Mouse (Mus musculus) CD4-positive helper T cell, adult 2 months (primary cell): ENCODE measurements around the gene Pacsin1.
A peak's percentile ranks its signal among the peaks of the same experiment; 100 is the strongest.

Experiments used
- DNase-seq: peaks from one replicate; pipeline ENCODE4 v3.0.0-alpha.2; 2012; ENCODE audit warnings: low read depth, missing footprints, low spot score

Gene Pacsin1

GRCm38 (mm10) chr17:27678924-27679813 lies 23.9 kb downstream of the Pacsin1 start:
- DNase-seq: no peak

- DNase-seq: peak; percentile 59
These were observed 29.7 kb downstream of the Pacsin1 start for GRCm38 (mm10) chr17:27684886-27685549.

- no peak for DNase-seq
These were observed 30.2 kb downstream of the Pacsin1 start for GRCm38 (mm10) chr17:27685550-27685913.

GRCm38 (mm10) chr17:27686395-27686794 lies 31.1 kb downstream of the Pacsin1 start:
- DNase-seq: no peak

DNA sequence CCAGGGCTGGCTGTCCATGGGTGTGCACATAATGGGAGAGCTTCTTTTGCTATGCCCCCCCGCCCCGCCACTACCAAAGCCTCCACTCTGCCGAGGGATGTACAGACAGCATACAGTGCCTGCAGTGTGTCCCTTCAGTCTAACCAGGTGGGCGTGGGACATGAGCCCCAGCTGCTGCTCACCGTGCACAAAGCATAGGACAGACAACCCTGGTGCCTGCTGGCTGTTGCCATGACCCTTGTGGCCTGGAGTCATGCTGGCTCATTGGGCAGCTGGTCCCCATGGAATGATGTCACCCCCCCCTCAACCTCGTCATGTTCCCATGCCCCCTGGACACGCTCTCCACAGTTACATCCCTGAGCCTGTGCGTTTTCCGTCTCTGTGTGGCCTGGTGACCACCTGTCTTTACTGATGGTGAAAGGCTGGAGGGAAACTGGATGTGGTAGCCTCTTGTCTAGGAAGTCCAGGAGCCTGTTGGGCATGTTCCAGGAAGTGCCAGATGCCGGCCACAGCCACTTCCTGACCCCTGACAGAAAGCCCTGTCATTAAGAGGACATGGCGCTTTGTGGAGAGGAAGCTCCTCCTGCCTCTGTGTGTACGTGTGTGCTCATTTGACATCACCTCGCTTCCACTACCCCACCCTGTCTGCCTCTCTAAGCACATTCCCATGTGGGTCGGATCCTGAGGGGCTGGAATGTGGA lies 35.8 kb downstream of the Pacsin1 start:
- no peak for DNase-seq

- no peak for DNase-seq
These were observed 44.4 kb downstream of the Pacsin1 start for GRCm38 (mm10) chr17:27699641-27700244.

GRCm38 (mm10) chr17:27700812-27701211 lies 45.5 kb downstream of the Pacsin1 start:
- DNase-seq: no peak

DNA sequence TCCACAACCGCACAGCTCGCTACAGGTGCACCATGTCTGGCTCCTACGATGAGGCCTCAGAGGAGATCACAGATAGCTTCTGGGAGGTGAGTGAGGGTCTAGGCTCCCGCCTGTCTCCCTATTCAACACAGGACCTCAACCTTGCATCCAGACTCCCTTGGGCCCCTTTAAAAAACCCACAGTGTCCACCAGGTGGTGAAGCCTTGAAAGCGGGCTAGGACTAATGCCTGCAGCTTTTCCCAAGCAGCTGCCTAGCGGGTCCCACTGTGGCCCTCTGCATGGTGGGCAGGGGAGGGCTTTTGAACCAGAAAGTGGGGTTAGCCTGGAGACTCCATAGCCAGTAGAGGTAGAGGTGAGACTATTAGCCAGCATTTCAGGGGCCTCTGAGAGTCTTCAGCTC lies 46.5 kb downstream of the Pacsin1 start:
- no peak for DNase-seq

- peak; percentile 30 for DNase-seq
These were observed 47.2 kb downstream of the Pacsin1 start for GRCm38 (mm10) chr17:27702518-27702917.

GRCm38 (mm10) chr17:27703961-27704621 lies 48.8 kb downstream of the Pacsin1 start:
- no peak for DNase-seq

DNA sequence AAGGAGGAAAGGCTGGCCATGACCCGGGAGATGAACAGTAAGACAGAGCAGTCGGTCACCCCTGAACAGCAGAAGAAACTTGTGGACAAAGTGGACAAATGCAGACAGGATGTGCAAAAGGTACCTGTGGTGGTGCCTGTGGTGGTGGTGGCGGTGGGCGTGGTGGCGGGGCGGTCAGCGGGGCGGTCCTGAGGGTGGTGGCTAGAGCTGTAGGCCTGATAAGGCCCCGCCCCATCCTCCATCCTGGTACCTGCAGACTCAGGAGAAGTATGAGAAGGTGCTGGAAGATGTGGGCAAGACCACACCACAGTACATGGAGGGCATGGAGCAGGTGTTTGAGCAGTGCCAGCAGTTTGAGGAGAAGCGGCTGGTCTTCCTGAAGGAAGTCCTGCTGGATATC lies 50.4 kb downstream of the Pacsin1 start:
- DNase-seq: no peak

- peak; percentile 61 for DNase-seq
These were observed 52.8 kb downstream of the Pacsin1 start for GRCm38 (mm10) chr17:27707954-27708661.

DNA sequence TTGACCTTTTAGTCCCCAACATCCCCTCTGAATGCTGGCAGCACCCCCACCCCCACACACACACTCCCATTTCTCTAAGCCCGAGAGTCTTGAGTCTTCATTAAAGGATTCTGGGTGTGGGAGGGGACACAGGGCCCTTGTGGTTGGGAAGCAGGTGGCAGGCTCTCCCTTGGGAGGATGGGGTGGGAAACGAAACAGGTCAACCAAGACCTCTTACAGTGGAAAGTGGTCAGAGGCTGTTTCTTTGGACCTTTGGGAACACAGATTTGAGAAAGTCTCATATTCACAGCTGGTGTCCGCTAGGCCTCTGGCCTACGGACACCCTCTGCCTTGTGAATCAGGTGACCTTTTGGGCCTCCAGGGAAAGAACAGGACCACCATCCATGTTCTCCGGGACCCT lies 54.3 kb downstream of the Pacsin1 start:
- no peak for DNase-seq

- no peak for DNase-seq
These were observed 57.5 kb downstream of the Pacsin1 start for GRCm38 (mm10) chr17:27712832-27713231.

- DNase-seq: peak; percentile 28
These were observed 61.5 kb downstream of the Pacsin1 start for GRCm38 (mm10) chr17:27716804-27717203.

GRCm38 (mm10) chr17:27718250-27718649 lies 62.9 kb downstream of the Pacsin1 start:
- no peak for DNase-seq

- no peak for DNase-seq
These were observed 64.4 kb downstream of the Pacsin1 start for GRCm38 (mm10) chr17:27719663-27720062.

DNA sequence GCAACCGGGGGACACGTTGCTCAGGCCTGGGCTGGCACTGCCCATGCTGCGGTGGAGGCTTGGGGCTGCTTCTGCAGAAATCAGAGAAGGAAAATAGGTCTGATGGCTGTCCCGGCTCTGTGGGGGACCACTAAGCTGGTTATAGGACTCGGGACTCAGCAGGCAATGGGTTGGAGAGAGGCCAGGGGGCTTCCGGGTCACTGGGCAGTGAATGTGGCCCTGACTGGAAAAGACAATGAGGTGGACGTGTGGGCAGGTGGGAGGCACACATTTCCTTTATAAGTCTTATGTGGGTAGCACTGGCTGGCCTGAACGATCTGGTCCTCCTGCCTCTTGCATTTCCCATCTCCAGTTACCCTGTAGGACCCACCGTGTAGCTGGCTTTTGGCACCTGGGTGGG lies 65.0 kb downstream of the Pacsin1 start:
- no peak for DNase-seq

DNA sequence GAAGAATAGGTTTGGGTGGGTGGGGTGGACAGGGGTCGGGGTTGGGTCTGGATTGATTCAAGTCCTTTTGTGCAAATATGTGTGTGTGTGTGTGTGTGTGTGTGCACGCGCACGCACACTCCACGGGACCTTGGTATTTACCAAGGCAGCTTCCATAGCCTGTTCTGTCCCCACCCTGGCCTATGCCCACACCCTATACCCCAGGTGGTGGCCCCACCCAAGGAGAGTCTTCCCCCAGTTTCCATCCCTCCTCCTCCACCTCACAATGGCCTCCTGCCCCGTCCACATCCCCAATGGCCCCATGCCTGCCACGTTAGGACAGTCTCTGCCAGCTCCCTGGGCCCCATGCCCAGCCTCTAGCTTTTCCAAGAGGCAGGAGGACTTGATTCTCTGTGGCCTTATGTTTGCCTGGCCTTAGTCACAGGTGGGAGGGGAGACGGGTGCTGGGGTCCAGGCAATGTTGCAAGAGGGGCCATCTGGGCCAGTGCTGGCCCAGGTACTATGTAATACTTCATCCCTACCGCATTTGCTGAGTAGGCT lies 65.9 kb downstream of the Pacsin1 start:
- no peak for DNase-seq

- DNase-seq: no peak
These were observed 69.0 kb downstream of the Pacsin1 start for GRCm38 (mm10) chr17:27724327-27724726.
